Mouse (Mus musculus): ENCODE results near the gene Dgkq. TPM values are rescaled to one million over a fixed set of nuclear protein-coding genes. Genes with fewer than 3 reads are reported as not detected.

Gene Dgkq
- polyA plus RNA-seq (2016; fragmentation: Nextera tagmentation; extraction: Ambion mirVana), result 12.8 and 15.1 TPM in 2 replicates

DNA sequence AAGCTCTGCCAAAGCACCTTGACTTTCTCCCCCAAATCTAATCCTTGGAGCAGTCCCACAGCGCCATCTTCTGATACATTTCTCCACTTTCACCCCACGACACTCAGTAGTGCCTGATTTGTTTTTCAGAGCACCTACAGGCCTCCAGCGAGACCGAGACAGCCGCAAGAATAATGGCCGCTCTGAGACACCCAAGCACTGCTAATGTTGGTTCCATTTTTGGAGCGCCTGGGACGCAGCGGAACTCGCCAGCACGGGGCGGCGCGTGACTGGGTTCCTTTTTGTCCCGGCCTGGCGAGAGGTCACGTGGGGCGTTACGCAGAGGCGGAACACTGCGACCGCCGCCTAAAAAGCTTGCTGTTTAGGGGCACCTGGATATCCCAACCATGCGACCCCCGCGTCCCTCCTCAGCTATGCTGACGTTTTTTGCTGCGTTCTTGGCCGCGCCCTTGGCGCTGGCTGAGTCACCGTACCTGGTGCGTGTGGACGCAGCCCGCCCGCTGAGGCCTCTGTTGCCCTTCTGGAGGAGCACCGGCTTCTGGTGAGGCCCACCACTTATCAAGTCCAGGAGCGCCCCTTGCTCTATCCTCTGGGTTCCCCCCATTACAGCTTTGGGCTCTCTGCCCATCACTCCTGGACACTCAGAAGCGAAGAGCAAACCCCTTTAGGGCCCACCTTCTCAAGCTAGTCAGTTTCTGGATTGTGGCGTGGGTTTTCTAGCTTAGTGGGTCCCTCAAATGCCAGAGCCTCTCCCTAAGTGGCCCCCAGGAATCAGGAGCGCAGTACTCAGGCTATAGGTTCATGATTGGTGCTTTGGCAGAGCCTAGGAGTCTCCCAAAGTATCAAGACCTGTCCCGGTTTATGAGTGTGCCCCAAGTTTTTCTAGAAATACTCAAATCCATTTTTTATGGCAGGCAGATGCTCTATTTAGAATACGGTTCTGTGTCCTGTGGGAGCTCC lies at the start of gene Dgkq:
Gene Dgkq, minus strand, starts transcription at position 696 of the 960 bp plus-strand sequence.
- WGBS, result 7% methylated on average over 43 of the region's 43 CpGs
- H3K4me3 ChIP-seq, result peak within 1 kb of the TSS; percentile 66
- peak; percentile 86 for DNase-seq (ENCODE audit: low spot score)
- peaks cover 27% of the 10 kb centered on the region for H3K36me3 ChIP-seq
- no peaks in the 10 kb centered on the region for H3K27me3 ChIP-seq (ENCODE audit: low read depth, poor library complexity, severe bottlenecking)
- H3K4me1 ChIP-seq, result peaks cover 19% of the 10 kb centered on the region
- H3K27ac ChIP-seq (replicated peaks), result peak within 1 kb of the TSS; percentile 94
- H3K9me3 ChIP-seq (replicated peaks), result no peaks in the 10 kb centered on the region

DNA sequence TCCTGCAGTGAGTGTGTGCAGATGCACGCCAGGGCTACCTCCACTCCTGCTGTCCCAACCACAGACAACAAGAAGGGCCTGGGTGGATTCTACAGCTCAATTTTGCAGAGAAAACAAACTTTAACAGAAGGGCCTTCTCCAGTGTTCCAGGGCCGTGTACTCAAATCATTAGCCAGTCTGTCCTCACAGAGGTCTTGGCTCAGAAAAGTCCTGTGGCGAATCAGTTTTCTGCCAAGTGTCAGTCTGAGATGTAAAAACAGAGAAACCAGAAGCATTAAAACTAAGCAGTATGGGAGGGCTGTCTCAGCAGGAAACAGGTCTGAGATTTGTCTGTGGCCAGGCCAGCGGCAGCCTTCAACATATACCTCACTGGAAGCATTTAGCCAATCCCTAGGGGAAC lies 48.6 kb upstream of the Dgkq start:
- Histone ChIP-seq H3K4me1 (peaks cover 12% of the 10 kb centered on the region), H3K27me3 (ENCODE audit: low read depth, poor library complexity, severe bottlenecking) (no peaks in the 10 kb centered on the region), H3K9me3 (replicated peaks) (no peaks in the 10 kb centered on the region), H3K27ac (replicated peaks) (peak overlapping the region; percentile 10; the same call in 1 of the 2 replicates), H3K36me3 (no peaks in the 10 kb centered on the region), H3K4me3 (no peak overlapping the region)
- WGBS, result 48% methylated on average over 4 of the region's 4 CpGs
- DNase-seq (ENCODE audit: low spot score), result no peak

DNA sequence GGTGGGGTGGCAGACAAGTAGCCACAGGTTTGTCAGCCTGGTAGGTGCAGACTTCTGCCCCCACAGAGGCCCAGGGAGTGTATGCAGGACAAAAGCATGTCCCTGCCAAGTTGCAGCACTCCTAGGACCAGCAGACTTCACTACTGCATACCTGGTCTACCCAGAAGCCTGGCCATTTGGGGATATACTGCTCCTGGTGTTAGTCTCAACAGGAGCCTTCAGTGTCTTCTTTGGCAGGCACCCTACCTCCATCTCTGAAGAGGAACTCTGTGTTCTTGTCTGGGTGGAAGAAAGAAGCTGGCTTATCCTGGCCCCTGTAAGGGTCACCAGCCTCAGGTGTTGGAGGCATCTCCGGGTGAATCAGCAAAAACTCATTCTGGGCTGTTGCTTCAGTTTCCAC lies 46.5 kb upstream of the Dgkq start:
- no peak for DNase-seq (ENCODE audit: low spot score)
- Histone ChIP-seq H3K4me1 (peaks cover 12% of the 10 kb centered on the region), H3K4me3 (no peak overlapping the region), H3K9me3 (replicated peaks) (no peaks in the 10 kb centered on the region), H3K27ac (replicated peaks) (no peak overlapping the region), H3K36me3 (no peaks in the 10 kb centered on the region), H3K27me3 (ENCODE audit: low read depth, poor library complexity, severe bottlenecking) (no peaks in the 10 kb centered on the region)
- 90% methylated on average over 1 of the region's 1 CpGs for WGBS

DNA sequence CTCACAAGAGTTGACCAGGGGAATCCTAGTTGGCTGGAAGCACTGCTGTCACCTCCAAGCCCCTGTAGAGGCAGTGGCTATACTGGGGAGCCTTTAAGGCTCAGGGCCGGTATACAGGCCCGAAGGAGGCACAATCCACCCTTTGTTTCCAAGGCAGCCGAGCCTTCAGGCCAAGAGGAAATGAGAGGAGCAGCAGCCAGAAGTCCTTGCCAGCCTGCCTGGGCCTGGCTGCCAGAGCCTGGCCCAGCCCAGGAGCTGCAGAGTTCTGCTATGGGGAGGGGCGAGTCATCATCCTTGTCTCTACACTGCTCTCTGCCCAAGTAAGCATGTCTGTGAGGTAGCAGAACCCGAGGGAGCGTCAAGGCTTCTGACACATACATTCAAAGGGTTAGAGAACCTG lies 44.7 kb upstream of the Dgkq start:
- H3K27ac ChIP-seq (replicated peaks), result no peak overlapping the region
- WGBS, result 62% methylated on average over 6 of the region's 6 CpGs

DNA sequence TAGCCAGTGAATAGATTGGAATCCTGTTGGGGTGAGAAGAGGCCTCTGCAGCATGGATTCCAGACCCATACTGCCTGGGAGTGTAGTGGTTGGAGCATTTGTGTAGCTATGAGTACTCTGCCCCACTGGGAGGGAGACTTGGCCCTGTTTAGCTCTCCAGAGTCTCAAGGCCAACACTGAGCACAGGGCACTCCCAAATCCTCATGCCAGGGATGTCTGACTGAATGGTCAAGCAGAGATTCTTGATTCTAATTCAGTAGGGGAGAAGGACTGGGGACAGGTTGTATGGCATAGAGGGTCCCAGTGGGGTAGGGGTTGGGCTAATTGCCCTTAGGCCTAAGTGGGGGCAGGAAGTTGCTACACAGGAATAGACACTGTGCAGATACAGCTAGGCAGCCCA lies 44.2 kb upstream of the Dgkq start:
- Histone ChIP-seq H3K36me3 (no peaks in the 10 kb centered on the region), H3K4me1 (peaks cover 12% of the 10 kb centered on the region), H3K27me3 (ENCODE audit: low read depth, poor library complexity, severe bottlenecking) (no peaks in the 10 kb centered on the region), H3K9me3 (replicated peaks) (no peaks in the 10 kb centered on the region), H3K27ac (replicated peaks) (no peak overlapping the region), H3K4me3 (no peak overlapping the region)
- no peak for DNase-seq (ENCODE audit: low spot score)

More for the DNA sequence above, 44.7 kb upstream of the Dgkq start:
- Histone ChIP-seq H3K27me3 (ENCODE audit: low read depth, poor library complexity, severe bottlenecking) (no peaks in the 10 kb centered on the region), H3K4me1 (peaks cover 12% of the 10 kb centered on the region), H3K9me3 (replicated peaks) (no peaks in the 10 kb centered on the region), H3K4me3 (no peak overlapping the region), H3K36me3 (no peaks in the 10 kb centered on the region)
- no peak for DNase-seq (ENCODE audit: low spot score)

DNA sequence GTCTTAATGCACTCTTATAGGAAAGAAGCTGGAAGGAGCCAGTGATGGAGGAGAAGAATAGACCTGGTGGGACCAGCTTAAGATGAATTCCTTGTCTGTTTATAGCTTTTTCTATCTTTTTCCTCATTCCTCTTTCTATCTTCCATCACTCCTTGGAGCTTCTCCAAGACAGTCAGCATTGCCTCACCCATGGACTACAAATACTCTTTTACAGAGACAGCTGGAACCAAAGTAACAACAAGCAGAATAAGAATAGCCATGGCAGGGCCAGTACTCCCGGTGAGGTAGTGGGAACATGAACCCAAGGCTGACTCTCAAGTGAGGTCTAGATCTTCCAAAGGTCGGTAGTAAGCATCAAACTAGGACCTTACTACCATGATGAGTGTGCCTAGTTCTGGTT lies 43.6 kb upstream of the Dgkq start:
- Histone ChIP-seq H3K36me3 (peaks cover 6% of the 10 kb centered on the region), H3K4me1 (peaks cover 7% of the 10 kb centered on the region), H3K9me3 (replicated peaks) (no peaks in the 10 kb centered on the region), H3K27ac (replicated peaks) (no peak overlapping the region), H3K4me3 (no peak overlapping the region), H3K27me3 (ENCODE audit: low read depth, poor library complexity, severe bottlenecking) (no peaks in the 10 kb centered on the region)
- no peak for DNase-seq (ENCODE audit: low spot score)
- 92% methylated on average over 2 of the region's 2 CpGs for WGBS

DNA sequence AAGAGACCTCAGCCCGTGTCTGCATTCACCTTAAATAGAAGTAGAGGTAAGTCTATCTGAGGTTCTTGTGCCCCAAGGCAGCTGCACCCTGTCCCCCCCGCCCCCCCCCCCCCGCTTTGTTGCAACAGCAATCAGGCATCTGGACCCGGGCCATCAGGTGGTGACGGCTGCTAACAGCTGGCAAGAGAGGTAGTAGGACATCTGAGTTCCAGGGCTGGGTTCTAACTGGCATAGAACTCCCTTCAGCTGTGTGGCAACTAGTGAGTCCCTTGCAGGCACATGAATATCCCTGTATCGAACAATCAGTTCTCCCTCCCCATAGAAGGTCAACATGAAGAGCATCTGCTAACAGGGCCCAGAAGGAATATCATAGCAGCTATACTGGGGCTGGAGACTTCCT lies 42.5 kb upstream of the Dgkq start:
- WGBS, result 86% methylated on average over 6 of the region's 6 CpGs
- H3K9me3 ChIP-seq (replicated peaks), result no peaks in the 10 kb centered on the region
- DNase-seq (ENCODE audit: low spot score), result no peak
- no peaks in the 10 kb centered on the region for H3K4me1 ChIP-seq
- no peaks in the 10 kb centered on the region for H3K27me3 ChIP-seq (ENCODE audit: low read depth, poor library complexity, severe bottlenecking)
- H3K27ac ChIP-seq (replicated peaks), result no peak overlapping the region
- peaks cover 16% of the 10 kb centered on the region for H3K36me3 ChIP-seq
- no peak overlapping the region for H3K4me3 ChIP-seq

DNA sequence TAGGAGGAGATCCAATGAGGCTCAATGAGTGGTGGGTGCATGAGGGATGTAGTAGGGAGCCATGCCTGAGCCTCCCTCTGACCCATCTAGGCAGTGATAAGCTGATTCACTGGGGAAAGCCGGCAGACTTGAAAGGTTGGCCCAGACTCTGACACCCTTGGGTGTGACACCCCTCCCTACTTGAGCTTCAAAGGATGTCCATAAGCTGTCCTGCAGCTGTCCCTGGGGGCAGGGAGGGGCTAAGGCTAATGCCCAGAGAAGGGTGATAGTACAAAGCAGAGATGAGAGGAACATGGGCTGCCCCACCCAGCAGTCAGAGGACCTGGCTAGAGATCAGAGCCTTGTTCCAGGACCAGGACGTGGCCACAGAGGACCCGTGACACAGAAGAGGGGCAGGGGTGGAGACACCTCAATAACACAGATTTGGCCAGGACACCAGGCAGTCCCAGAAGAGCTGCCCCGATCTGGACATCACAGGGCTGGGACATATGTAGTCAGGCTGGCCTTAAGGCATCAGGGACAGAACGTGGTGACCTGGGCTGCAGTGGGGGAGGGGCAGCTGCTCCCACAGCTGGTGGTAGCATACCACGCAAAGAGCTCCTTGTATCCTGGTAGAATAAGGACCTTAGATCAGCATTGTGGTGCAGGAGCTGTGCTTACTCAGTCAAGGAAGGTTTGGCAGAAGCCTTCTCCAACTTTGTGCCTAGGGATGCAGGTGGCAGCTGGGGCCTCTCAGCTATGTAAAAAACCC lies 39.7 kb upstream of the Dgkq start:
- Histone ChIP-seq H3K4me3 (no peak overlapping the region), H3K27ac (replicated peaks) (no peak overlapping the region), H3K27me3 (ENCODE audit: low read depth, poor library complexity, severe bottlenecking) (no peaks in the 10 kb centered on the region), H3K4me1 (no peaks in the 10 kb centered on the region), H3K9me3 (replicated peaks) (no peaks in the 10 kb centered on the region), H3K36me3 (peaks cover 45% of the 10 kb centered on the region)
- 64% methylated on average over 6 of the region's 6 CpGs for WGBS
- no peak for DNase-seq (ENCODE audit: low spot score)

DNA sequence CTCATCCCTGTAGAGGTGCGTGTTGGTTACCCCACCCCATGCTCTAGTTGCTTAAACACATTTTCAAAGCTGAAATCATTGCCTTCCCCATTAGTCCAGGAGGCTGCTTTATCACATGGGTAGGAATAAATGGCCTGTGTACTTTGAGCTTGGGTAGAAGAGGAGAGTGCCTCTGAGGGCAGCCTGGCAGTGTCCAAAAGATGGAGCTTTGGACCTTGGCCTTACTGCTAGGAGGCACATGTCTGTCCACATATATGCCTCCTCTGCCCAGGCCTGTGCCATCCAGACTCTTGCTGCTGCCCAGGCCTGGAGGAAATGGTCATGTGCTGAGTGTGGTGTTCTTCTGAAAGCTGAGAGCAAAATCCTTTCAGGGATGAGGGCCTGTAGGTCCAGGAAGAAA lies 38.9 kb upstream of the Dgkq start:
- Histone ChIP-seq H3K4me3 (no peak overlapping the region), H3K4me1 (no peaks in the 10 kb centered on the region), H3K36me3 (peaks cover 52% of the 10 kb centered on the region), H3K27me3 (ENCODE audit: low read depth, poor library complexity, severe bottlenecking) (no peaks in the 10 kb centered on the region), H3K9me3 (replicated peaks) (no peaks in the 10 kb centered on the region), H3K27ac (replicated peaks) (no peak overlapping the region)
- no peak for DNase-seq (ENCODE audit: low spot score)
- WGBS, result 89% methylated on average over 1 of the region's 1 CpGs

DNA sequence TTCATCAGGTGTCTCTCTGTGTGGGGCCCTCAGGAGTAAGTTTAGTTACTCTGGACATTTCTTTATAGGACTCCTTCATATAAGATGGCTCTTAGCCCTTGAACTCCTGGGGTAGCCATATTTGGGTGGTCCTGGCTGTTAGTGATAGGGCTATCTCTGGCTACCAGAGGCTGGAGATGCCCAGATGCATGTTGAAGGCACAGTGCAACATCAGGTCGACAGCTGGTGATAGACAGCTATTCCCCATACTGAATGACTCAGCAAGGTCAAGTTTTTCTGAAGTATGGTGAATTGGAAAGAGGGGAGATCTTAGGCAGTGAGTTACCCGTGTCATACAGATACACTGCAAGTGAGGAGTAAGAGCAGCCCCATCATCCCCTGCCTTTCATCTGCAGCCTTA lies 38.3 kb upstream of the Dgkq start:
- WGBS, result 89% methylated on average over 2 of the region's 2 CpGs

DNA sequence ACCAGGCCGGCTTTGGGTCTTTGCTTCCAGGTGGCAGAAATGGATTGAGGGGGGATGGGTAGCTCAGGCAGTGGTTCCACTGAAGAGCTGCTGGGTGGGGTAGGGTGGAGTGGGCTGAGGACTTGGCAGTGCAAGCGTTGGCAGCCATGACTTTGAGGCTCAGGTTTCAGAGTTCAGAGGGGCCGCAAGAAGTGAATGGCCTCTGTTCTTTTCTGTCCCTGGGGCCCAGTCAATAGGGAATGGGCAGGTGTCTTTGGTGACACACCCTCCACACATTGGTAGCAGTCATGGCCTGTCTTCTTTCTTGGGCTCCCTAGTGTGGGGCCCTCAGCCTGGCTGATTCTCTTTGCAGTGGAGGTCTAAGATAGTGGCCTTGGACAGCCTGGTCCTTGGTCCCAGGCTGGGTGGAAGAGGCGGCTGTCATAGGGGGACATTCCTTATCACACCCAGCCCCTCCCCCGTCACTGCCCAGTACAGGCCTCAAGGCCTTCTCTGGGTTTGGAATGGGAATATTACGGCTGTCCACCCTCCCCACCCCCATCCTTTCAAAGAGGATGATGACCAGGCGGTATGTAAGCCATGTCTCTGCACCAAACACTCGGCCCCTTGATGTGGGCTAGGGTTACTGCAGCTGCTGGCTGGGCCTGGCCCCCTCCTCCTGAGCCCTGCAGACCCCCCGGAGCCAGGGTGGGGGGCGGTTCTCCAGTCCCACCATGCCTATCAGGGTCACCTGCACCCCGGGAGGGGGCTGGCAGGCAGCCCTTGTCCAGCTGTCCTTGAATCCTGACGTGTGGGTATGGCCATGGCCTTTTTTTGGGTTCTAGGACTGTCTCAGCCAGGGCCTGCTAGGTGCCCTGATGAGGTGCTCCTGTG lies 34.5 kb upstream of the Dgkq start:
- no peak for DNase-seq (ENCODE audit: low spot score)
- Histone ChIP-seq H3K27ac (replicated peaks) (0 out of 2 replicates have a peak overlapping the region, but pooled peaks have one; percentile 23), H3K4me3 (no peak overlapping the region), H3K4me1 (peaks cover 18% of the 10 kb centered on the region), H3K27me3 (ENCODE audit: low read depth, poor library complexity, severe bottlenecking) (no peaks in the 10 kb centered on the region), H3K36me3 (peaks cover 72% of the 10 kb centered on the region), H3K9me3 (replicated peaks) (no peaks in the 10 kb centered on the region)
- 91% methylated on average over 12 of the region's 12 CpGs for WGBS

More for the DNA sequence above, 38.3 kb upstream of the Dgkq start:
- no peak overlapping the region for H3K27ac ChIP-seq (replicated peaks)
- no peak for DNase-seq (ENCODE audit: low spot score)
- H3K4me1 ChIP-seq, result no peaks in the 10 kb centered on the region
- no peak overlapping the region for H3K4me3 ChIP-seq
- H3K27me3 ChIP-seq (ENCODE audit: low read depth, poor library complexity, severe bottlenecking), result no peaks in the 10 kb centered on the region
- H3K36me3 ChIP-seq, result peaks cover 58% of the 10 kb centered on the region
- H3K9me3 ChIP-seq (replicated peaks), result no peaks in the 10 kb centered on the region

DNA sequence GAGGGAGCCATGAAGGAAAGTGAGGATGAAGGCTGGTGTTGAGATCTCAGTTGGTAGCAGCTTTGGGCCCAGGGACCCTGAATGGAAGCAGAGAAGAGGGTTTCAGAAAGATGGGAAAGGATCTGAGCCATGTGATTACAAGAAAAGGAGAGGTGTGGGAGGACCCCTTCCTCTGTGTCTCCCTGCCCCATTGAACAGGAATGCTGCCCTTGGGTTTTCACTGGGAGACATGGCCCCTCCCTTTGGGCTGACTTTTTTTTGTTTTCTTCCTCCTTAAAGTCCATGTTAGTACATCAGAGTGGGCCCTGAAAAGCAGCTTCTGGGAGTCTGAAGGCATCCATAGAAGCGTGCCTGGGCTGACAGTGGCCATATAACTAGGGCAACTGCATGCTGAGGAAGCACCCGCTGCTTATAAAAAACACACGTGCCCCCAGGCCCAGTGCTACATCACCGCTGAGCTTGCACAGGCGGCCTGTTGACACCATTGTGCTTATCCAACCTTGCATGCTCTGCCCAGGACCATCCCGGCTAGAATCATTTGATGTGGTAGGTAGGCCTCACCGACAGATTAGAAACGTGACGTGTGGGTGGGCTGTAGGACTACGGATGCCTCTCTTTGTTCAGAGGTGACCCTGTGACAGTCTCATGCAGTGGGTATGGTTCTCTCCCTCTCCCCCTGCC lies 32.0 kb upstream of the Dgkq start:
- DNase-seq (ENCODE audit: low spot score), result no peak
- Histone ChIP-seq H3K9me3 (replicated peaks) (no peaks in the 10 kb centered on the region), H3K4me1 (peaks cover 40% of the 10 kb centered on the region), H3K4me3 (no peak overlapping the region), H3K27ac (replicated peaks) (0 out of 2 replicates have a peak overlapping the region, but pooled peaks have one; percentile 2), H3K27me3 (ENCODE audit: low read depth, poor library complexity, severe bottlenecking) (no peaks in the 10 kb centered on the region), H3K36me3 (peaks cover 57% of the 10 kb centered on the region)
- WGBS, result 77% methylated on average over 10 of the region's 10 CpGs
